Mouse (Mus musculus) monocyte, adult 5-6 weeks (primary cell): ENCODE results near the gene Ogfr. TPM values are rescaled to one million over a fixed set of nuclear protein-coding genes. Genes with fewer than 3 reads are reported as not detected.

Source experiments
- ATAC-seq: fragments of 153-309, 156-312 bp; replicated peaks from 2 replicates; pipeline ENCODE4 v1.8.0; 2017; ENCODE audit warnings: mild to moderate bottlenecking; ENCODE audit not compliant: low TSS enrichment, insufficient number of reproducible peaks, severe bottlenecking, poor library complexity, low FRiP score
- total RNA-seq: library from RNA; stranded (forward); fragments of 200-1000, 200-491, 200-594 nt; gene quantifications from 3 replicates; pipeline ENCODE4 v1.2.3, GENCODE M21; 2017

The Ogfr gene
- total RNA-seq, result 79.4 to 106 TPM (median 80.2 TPM) in 3 replicates

DNA sequence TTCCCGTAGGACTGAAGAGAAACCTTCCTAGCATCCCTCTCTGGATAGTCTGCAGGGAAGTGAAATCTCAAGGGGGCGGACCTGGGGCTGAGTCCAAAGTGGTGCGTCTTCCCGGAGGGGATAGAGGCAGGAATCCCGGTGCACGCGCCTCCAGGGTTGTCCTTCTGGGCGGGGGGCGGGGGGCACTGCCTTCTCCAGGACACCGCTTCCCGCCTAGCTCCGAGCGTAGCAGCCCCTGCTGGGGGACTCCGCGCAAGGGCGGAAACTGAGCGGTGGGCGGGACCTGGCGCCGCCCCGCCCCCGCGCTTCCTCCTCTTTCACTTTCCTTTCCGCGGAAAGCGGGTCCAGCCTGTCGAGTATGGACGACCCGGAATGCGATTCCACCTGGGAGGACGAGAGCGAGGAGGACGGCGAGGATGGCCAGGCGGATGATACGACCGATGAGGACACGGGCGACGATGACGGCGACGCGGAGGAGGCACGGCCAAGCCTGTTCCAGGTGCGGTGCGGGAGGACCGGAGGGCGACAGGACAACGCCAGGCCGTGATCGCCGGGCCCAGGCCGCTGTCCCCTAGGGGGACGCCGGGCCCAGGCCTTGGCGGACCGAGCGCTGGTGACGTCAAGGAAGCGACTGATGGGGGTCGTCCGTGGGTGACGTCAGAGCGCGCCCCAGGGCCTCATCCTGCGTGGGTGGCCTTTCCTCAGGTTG, at the start of gene Ogfr:
TSS of gene Ogfr (plus strand) at position 123 of the 709 bp plus-strand sequence.
- ATAC-seq, result peak; percentile 53

DNA sequence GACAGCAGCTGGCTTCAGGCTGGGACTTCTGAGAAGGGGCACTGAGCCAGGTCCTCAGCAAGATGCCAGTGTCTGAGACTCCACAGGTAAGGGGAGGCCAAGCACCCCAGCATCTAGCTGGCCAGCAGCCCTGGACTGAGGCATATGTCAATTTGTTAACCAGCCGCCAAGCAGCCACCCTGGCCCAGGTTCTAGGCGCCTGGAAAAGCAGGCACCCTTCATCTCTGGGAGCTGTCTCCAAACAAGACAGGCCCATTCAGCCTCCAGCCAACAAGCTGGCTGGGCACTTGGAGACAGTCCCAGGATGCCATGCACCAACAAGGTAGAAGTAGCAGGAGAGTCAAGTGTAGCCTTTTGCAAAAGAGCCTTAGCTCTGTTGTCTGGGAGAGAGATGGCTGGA, 45.4 kb upstream of the Ogfr start:
- no peak for ATAC-seq

DNA sequence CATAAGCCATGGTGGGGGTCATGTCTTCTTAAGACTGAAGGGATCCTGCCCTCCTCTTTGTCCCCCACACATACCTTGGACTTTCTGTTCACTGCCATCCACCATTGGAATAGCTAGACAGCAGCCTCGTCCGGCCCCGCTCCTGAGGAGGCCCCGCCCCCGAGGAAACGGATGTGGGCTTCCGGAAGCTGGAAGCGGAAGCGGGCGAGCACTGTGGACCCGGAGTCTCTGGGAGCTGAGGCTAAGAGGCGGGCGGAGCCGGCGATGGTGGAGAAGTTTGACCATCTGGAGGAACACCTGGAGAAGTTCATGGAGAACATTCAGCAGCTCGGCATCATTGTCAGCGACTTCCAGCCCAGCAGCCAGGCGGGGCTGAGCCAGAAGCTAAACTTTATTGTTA, 44.0 kb upstream of the Ogfr start:
- no peak for ATAC-seq

DNA sequence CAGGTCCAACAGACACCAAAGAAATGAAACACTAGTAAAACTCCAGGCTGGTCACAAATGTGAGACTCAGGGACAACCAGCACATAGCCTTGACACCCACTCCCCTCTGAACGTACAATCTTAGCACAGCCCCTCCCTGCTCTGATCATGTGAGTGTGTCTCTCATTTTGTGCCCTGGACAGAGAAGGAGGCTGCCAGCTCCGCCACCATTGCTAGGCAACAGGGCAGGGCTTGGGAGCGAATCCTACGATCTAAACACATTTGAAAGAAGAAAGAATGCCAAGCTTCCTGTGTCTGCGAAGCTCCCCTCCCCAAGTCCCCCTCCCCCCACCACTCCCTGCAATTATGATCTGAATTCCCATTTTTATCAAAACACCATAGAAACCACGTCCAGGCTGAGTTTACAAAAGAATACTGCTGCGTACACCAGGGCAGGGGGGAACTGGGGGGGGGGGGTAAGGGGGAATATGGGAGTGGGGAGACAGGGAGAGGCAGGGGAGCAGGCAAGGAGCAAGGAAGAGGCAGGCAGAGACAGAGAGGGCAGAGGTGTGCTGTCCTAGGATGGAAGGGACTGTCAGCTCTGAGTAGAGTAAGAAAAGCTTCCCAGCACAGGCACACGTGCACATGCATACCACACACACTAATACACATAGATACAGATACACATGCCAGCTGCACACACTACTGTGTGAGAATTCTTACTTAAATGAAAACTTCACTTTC, 41.5 kb upstream of the Ogfr start:
- no peak for ATAC-seq

DNA sequence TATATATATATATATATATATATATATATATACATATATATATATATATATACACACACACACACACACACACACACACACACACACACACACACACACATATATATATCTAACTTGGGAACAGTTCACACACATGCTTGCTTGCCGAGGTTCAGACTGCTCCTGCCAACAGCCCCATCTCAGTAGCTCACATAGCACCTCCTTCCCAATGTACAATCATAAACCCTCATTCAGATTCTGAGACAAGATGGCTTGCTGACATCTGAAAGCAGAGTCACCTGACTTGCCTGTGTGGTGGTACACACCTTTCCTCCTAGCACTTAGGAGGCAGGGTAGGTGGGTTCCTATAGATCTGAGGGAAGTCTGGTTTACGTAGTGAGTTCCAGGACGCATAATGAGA, 36.7 kb upstream of the Ogfr start:
- no peak for ATAC-seq

DNA sequence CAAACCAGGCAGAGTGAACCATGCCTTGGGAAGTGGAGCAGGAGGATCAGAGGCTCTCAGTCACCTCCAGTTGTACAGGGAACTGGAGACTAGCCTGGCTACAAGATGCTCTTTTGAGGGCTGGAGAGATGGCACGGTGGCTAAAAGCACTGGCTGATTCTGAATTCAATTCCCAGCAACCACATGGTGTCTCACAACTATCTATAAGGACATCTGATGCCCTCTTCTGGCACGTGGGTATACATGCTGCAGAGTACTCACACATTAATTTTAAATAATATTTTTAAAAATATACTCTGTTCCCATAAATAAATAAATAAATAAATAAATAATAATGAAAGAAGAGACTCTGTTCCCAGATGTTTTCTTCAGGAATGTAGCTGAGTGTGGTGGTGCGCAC, 33.8 kb upstream of the Ogfr start:
- ATAC-seq, result no peak

DNA sequence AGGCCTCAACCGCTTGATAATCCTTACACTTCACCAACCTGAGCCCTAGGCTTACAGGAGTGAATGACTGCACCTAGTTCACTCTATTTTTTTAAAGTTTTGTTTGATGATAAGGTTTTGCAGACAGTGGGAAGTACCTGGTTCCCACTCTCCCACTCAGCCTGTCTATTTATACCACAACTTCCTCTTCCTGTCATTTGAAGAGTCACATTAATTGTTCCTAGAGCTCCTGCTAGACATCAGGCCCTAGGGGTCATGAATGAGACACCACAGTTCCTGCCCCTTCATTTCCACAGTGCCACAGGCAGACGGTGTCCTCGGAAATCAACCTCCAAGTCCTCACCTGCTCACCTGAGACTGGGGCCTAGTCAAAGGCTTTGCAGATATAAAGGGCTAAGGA, 32.6 kb upstream of the Ogfr start:
- ATAC-seq, result no peak

DNA sequence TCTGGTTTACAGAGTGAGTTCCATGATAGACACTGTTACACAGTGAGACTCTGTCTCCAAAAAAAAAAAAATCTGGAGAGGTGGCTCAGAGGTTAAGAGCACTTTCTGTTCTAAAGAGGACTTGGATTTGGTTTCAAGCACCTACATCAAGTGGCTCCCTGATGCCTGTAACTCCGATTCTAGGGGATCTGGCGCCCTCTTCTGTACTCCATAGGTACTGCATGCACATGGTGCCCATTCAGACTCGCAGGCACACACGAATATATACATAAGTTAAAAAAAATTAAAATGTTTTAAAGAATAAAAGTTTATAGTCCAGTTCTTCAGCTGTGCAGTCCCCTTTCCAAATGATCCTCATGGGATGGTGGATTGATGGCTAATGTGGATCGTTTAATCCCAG, 28.8 kb upstream of the Ogfr start:
- ATAC-seq, result no peak

DNA sequence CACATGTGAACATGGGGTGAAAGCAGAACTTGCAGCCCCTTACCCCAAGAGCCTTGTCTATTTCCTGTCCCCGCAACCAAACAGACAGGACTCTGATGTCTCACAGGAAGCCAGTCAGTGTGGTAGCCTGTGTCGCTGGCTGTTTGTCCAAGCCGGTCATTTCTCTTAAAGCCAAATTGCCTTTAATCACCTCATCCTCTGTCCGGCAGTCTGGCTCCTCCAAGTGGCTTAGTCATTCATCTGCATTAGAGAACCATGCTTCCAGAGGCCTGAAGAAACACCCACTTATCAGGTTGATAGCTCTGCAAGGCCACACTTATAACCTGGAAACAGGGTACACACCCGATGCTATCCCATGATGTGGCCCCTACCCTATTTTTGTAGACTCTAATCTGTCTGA, 26.9 kb upstream of the Ogfr start:
- no peak for ATAC-seq

DNA sequence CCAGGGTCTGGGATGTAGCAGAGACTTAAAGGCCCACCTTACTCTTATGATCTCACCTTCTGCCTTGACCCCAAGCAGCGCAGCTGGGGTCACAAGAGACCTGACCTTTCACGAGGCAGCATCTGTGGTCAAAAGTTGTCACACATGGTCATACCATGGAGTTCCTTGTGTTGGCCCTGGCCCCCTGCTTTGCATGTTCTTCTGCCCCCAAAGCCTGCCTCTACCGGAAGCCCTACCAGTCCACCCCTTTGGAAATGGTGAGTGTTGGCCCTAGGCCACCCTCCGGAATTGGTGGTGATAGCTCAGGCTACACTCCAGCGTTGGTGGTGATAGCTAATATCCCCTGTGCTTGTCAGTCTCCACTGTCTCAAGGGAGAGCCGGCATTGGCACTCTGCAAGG, 25.7 kb upstream of the Ogfr start:
- ATAC-seq, result no peak

DNA sequence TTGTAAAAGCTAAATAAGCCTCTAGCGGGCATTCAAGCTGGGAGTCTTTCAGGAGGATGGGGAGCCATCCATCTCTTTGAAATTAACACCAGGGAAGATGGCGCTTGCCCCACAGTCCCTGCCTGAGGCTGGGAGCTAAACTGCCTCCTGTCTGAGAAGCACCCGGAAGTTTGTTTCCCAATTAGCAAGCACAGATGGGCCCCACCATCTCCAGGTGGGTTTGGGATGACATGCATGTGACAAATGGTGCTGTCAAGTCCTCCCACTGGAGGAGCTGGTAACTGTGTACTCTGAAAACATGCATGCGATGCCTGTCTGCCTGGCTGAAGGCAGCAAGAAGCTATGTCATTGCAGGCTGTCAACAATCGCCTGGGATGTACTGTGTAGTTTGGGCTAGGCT, 25.2 kb upstream of the Ogfr start:
- no peak for ATAC-seq

DNA sequence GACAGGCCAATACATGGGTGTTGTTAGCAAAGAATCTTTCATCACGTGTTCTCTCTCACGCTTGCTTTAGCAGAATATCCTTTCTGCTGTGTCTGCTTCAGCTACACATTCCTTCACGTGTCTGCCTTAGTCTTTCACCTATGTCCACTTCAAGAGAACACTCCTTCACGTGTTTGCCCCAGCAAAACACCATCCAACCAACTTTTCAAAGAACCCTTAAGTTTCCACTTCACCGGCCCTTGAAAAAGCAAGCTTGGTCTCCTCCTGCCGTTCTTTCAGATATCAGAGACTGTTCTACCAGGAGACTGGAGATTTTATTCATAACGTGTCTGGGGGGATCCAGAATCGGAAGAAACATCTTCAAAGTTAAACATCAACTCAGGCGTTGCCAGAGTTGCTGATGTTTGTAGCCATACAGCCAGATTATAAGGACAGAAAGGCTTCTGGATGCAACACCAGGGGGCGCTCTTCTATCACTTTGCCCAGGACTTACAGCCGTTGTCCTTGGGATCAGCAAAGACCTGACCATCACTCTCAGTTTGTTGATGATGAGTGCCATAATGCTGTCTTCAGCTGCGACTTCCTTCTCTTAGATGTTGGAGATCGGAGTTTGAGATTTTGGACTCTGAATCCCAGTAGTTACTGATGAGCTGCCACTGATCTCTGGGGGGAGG, 22.7 kb upstream of the Ogfr start:
- peak; percentile 51; the same call in 1 of the 2 replicates for ATAC-seq

DNA sequence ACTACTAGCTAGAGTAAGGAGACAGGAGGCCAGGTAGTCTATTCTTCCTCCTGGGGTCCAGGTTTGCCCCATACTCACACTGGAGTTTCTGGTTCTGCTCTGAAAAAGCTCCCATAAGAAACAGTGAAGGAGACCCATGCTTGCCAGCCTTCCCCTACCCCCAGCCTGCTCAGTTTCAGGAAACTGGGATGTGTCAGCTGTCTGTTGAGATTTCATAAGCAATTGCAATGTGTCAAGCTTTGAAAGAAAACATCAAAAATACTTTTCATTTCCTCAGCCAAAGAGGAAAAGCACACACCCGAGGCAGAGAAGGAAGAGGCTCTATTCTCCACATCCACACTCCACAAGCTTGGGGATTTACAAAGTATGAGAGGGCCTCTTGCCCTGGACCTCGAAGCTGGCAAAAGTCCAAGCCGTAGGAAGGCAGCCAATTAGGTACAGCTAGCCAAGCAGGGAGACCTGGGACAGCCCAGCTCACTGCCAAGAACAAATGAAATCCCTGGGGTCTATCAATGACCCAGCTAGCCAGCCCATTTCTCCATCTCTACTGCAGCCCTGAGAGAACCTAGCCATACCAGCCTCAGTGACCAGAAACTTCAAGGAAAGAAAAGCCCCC, 19.9 kb upstream of the Ogfr start:
- no peak for ATAC-seq

DNA sequence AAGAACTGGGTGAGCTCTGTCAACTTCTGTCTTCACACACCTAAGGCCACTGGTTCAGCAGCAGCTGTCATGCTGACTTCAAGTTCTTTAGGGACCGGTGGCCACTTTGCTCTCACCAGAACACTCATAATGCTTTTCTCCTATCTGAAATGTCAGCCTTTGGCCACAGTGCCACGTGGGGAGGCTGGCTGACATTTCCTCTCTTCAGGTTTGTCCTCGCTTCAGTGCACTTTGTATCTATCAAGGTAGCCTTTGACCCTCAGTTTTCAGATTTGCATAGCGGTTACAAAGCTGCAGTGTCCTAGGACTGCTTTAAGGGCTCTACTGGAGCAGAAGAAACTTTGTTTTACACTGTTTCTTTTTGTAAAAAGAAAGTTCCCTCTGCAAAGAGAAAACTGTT, 12.6 kb upstream of the Ogfr start:
- no peak for ATAC-seq

DNA sequence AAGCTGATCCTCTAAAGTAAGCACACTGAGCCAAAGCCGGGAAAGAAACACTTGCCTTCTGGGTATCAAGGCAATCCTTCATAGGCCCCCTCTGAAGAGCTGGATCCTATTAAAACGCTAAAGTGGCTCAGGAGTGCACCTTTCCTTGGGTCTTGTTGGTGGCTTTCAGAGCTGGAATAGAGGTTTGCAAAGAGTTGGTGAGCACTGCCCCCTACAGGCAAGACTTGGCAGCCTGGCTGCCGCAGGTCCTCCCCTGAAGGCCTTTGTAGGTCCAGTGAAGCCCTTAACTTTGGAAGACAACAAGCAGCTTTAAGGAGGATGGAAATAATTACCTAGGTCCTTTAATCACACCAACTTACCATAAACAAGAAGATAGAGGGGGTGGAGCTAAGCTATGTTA, 10.4 kb upstream of the Ogfr start:
- peak; percentile 64 for ATAC-seq

DNA sequence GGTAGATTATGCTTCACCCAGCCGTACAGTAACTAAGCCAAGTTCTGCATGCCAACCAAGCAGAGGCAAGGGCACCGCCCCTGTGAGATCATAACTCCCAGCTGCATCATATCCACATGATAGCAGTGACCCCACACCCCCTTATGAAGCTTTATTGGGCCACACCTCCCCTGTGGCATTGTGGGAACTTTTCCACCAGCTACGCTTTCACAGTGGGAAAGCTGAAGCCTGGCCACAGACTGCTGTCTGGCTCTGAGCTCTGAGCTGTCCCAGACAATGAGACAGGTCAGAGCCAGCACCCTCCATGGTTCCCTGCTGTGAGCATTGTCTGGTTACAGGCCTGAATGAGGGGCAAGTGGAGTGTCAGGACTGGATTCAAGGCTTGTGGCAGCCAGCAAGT, 8.0 kb upstream of the Ogfr start, which contains the start of gene Mrgbp:
TSS of gene Mrgbp (plus strand) at position 303 of the 400 bp plus-strand sequence.
- no peak for ATAC-seq

DNA sequence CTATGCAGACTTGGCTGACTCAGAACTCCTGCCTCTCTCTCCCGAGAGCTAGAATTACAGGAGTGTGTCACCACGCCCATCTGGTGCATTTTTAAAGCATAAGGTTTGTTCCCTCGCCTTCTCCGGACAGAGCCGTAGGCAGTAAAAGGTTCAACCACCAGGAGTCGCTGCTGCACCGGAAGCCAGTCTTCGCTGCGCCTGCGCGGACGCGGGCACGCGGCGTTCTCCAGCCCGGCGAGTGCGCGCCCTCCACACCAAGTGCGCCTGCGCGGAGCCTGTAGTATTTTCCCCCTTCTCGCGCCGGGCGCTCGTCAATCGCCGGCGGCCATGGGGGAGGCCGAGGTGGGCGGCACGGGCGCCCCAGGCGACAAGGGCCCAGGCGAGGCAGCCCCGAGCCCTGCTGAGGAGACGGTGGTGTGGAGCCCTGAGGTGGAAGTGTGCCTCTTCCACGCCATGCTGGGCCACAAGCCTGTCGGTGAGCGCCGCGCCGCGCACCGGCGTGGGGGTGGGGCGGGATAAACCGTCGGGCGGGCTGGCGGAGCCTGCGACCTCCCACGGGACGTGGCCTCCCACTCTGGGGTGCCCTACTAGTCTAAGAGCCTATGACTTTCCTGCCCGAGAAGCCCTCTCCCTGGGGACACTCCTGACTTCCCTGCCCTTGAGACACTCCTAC, 6.4 kb upstream of the Ogfr start:
- ATAC-seq, result peak; percentile 68

DNA sequence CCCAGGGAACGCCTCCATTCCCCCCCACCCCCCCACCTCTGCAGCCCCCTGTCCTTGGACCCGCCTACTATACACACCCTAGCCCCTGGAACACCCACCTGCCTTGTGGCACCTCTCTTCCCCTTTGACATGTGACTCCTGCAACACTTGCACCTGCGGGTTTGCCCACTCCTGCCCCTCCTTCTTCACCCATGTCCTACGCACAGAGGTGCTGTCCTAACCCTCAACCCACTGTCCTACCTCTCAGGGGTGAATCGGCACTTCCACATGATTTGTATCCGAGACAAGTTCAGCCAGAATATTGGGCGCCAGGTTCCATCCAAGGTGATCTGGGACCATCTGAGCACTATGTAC, 5.9 kb upstream of the Ogfr start:
- ATAC-seq, result no peak

DNA sequence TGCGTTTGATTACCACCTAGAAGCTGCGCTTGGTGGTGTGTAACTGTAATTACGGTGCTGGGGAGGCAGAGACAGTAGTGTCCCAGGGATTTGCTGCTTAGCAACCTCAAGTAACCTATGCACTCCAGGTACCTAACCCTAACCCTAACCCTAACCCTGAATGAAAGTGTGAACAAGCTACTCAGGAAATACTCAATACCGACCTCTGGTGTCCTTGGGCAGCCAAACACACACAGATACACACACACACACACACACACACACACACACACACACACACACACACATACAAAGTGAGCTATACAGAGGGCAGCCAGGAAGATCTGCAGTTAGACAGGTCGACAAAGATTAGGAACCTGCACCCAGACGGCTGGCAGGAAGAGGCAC, 316 bp upstream of the Ogfr start:
- ATAC-seq, result 0 out of 2 replicates have a peak, but pooled peaks have one; percentile 7
